Mouse (Mus musculus): ENCODE data around the gene Slc4a7. TPM values are rescaled to one million over a fixed set of nuclear protein-coding genes. Genes with fewer than 3 reads are reported as not detected.

The Slc4a7 gene
- 10 to 100 TPM; 20.0 to 34.6 TPM for total RNA-seq (2021)
- long read RNA-seq, experiment 1, partial matches to known transcripts: 20 of 25 reads
- long read RNA-seq, experiment 1, other reads (novel, unspliced or antisense): 4 of 25 reads
- long read RNA-seq, experiment 2, partial matches to known transcripts: 1 of 2 reads
- long read RNA-seq, experiment 2, other reads (novel, unspliced or antisense): 1 of 2 reads

- DNase-seq: no peak
These were observed at the start of gene Slc4a7 for GRCm38 (mm10) chr14:14701710-14702329. TSS of gene Slc4a7 (plus strand) at chr14:14702279.

DNA sequence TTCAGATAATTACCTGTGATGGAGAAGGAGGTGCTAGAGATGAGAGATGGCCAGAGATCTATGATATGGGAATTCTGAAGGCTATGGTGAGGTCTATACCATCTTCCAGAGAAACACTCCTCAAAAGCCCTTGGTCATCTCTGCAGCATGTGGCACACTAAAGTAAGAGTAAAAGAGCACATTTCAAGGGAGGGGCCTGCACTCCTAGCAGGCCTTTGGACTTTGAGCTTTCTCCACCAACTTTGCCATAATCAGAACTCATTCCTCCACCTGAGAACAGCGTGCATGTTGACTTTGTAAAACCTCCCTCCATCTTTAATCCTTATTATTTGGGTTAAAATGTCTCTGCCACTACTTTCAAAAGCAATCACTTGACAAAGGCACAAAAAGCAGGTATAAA, 31.5 kb upstream of the Slc4a7 start:
- no peak for DNase-seq

GRCm38 (mm10) chr14:14681611-14682010, 20.5 kb upstream of the Slc4a7 start:
- no peak for DNase-seq

DNA sequence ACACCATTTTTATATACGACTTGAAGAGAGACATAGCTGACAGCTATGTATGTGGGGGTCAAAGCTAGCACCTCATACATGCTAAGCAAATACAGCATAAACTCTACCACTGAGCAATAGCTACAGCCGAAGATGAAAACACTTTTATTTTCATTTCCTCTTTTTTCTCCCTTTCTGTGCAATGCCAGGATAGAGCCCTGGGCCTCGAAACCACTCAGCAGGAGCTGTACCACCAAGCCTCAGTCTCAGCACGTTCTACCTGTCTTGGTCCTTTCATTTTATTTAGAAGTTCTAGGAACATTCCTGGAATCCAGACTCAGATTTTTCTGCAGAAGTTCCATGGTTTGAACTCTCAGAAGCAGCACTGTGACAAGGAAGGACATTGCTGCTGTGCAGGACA, 17.3 kb upstream of the Slc4a7 start:
- DNase-seq: no peak

- no peak for DNase-seq
These were observed 16.0 kb upstream of the Slc4a7 start for GRCm38 (mm10) chr14:14686101-14686551.

DNA sequence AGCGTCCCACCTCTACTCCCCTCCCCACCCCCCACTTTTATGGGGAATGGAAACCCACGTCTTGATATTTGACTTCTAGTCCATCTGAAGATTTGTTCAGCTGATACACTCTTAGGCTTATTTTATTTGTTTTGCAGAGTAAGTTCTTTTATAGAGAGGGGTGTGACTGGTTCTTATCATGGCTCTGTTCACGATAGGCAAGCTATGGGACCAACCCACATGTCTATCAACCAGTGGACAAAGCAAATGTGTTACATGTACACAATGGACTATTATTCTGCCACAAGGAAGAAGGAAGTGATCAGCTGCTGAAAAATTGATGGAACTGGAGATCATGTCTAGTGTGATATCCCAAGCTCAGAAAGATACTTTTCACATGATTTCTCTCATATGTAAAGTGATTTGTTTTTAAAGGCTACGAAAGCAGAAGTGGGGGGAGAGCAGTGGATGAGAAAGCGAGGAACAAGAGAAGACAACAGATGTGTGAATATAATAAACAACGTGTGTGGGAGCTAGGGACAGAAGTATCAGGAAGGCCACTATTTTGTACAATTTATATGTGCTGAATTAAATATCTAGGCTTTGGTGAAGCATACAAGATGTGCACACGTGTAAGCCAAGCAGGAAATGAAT, 14.7 kb upstream of the Slc4a7 start:
- no peak for DNase-seq

GRCm38 (mm10) chr14:14702399-14703345, 593 bp downstream of the Slc4a7 start:
- DNase-seq: peak; percentile 93 to 96

- DNase-seq: peak; percentile 64 to 77
These were observed 1.3 kb downstream of the Slc4a7 start for GRCm38 (mm10) chr14:14703346-14703871.

DNA sequence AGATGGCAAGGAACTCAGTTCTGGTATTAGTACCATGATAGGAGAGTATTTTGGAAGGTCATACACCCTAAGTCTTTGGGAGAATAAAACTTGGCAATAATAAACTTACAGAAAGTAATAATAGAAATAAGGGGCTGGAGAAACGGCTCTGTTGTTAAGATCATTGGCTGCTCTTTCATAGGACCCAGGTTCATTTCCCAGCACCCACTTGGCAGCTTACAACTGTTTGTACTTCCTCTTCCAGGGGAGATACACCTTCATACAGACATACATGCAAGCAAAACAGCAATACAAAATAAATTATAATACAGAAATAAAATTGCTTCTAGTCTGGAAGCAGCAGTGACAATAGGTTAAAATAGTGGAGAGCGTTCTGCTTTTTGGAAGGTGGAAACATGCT, 2.6 kb downstream of the Slc4a7 start:
- DNase-seq: no peak

DNA sequence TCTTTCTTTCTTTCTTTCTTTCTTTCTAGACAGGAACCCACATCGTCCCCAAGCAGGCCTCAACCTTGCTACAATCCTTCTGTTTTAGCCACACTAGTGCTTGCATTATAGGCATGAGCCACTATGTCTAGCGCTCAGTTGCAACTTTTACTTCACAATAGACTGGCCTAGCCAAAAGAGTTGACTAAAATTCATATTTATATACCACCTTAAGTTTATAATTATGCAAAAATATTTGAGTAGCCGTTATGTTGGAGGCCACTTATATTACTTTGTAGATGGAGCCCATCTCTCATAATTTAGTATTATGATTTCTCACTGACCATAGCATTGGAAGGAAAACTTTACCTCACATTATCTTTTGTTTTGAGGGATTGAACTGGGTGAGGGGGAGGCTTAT, 3.0 kb downstream of the Slc4a7 start:
- no peak for DNase-seq

GRCm38 (mm10) chr14:14706381-14706780, 4.3 kb downstream of the Slc4a7 start:
- no peak for DNase-seq

DNA sequence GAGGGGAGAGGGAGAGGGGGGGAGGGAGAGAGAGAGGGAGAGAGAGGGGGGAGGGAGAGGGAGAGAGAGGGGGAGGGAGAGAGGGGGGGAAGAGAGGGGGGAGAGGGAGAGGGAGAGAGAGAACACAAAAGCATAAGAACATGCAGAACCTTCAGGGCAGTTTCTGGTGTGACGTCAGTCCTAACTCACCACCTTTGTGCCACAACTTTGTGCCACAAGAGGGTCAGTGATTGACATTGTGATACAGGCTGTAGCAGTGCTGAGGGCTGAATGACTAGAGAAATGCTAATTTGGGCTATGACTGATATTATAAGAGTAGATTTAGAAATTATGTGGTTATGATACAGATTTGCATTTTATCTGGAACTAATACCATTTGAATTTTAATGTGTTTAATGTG, 5.0 kb downstream of the Slc4a7 start:
- no peak for DNase-seq

- no peak for DNase-seq
These were observed 6.9 kb downstream of the Slc4a7 start for GRCm38 (mm10) chr14:14709021-14709420.

GRCm38 (mm10) chr14:14714130-14714529, 12.1 kb downstream of the Slc4a7 start:
- peak in 1 of 2 experiments; percentile 26 for DNase-seq

GRCm38 (mm10) chr14:14715794-14716193, 13.7 kb downstream of the Slc4a7 start:
- no peak for DNase-seq

DNA sequence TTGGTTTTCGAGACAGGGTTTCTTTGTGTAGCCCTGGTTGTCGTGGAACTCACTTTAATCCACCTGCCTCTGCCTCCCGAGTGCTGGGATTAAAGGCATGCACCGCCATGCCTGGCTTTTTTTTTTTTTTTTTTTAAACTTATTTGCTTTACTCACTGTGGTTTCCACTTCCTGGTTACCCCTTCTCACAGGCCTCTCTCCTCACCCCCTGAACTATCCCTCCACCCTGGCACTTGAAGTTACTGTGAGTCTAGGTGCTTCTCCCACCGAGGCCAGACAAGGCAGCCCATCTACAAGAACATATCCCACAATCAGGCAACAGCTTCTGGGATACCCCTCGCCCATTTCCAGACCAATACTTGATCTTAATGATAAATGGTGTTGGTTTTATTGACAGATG, 14.8 kb downstream of the Slc4a7 start:
- DNase-seq: no peak

DNA sequence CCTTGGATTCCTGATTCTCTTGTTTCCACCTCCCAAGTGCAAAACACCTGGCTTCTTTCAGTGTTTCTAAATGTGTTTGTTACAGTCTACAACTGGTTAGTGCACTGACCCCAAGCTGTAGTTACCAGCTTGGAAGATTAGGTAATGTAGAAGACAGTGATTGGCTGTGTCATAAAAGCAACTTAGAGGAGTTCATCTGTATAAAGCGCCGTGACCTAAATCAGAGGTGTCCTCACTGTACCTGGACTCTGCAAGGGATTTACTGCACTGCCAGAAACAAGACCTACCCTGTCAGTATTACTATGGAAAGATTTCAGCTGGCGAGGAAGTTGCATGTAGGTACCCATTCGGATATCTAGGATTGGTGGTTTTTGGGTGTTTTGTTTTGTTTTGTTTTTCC, 16.5 kb downstream of the Slc4a7 start:
- no peak for DNase-seq

- no peak for DNase-seq
These were observed 79.1 kb downstream of the Slc4a7 start for GRCm38 (mm10) chr14:14781169-14781568.

DNA sequence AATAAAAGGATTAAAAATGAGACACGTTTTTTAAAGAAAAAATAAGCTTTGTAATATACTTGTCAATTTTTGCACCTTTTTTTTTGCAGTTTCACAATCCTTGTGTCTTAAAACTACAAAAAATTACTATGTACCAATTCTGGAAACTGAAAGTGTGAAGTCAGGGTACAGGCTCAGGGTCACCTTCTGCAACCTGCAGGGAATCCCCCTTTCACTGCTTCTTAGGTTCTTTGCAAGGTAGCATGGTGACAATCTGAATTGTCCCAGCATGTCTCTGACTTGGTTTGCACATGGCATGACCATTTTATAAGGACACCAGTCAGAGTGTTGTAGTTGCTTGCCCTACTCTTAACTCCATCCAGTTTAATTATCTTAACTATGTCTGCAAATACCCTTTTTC, 82.1 kb downstream of the Slc4a7 start:
- no peak for DNase-seq

GRCm38 (mm10) chr14:14786979-14787378, 84.9 kb downstream of the Slc4a7 start:
- no peak for DNase-seq

- DNase-seq: no peak
These were observed 87.9 kb downstream of the Slc4a7 start for GRCm38 (mm10) chr14:14789840-14790470.

GRCm38 (mm10) chr14:14799861-14800260, 97.8 kb downstream of the Slc4a7 start:
- no peak for DNase-seq

Measured in adrenal gland, postnatal 36 days (tissue).